Mouse (Mus musculus): ENCODE results near the gene Bcl7c.
"Not testable (repeated sequence)": the region's sequence is repeated elsewhere in the genome, so short reads cannot be mapped to it uniquely, and the experiment has no call there.

Bcl7c gene

DNA sequence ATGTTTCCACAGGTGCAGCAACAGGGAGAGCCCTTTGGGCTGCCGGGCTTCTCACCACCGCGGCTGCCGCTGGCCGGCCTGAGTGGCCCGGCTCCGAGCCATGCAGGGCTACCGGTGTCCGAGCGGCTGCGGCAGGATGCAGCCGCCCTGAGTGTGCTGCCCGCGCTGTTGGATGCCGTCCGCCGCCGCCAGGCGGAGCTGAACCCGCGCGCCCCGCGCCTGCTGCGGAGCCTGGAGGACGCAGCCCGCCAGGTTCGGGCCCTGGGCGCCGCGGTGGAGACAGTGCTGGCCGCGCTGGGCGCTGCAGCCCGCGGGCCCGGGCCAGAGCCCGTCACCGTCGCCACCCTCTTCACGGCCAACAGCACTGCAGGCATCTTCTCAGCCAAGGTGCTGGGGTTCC lies 8.3 kb upstream of the Bcl7c start:
- DNase-seq (ENCODE audit: low spot score), result peak; percentile 76

DNA sequence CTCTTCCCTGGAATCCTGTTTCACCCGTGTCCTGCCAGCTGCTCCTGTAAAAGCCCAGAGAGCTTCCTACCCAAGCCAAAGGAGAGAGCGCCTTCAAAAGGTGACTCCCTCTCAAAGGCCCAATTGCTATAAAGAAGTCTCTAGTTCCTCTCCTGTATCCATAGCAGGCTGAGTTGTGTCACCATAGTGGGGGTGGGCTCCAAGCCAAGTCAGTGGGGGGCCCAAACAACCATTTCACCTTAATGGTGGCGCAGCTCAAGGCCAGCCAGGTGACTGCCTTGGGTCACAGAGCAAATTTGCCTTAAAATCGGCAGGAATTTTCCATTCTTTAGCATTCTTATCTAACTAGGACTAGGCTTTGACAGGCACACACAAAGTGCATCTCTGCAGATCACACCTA lies 6.1 kb upstream of the Bcl7c start:
- DNase-seq (ENCODE audit: low spot score), result no peak

DNA sequence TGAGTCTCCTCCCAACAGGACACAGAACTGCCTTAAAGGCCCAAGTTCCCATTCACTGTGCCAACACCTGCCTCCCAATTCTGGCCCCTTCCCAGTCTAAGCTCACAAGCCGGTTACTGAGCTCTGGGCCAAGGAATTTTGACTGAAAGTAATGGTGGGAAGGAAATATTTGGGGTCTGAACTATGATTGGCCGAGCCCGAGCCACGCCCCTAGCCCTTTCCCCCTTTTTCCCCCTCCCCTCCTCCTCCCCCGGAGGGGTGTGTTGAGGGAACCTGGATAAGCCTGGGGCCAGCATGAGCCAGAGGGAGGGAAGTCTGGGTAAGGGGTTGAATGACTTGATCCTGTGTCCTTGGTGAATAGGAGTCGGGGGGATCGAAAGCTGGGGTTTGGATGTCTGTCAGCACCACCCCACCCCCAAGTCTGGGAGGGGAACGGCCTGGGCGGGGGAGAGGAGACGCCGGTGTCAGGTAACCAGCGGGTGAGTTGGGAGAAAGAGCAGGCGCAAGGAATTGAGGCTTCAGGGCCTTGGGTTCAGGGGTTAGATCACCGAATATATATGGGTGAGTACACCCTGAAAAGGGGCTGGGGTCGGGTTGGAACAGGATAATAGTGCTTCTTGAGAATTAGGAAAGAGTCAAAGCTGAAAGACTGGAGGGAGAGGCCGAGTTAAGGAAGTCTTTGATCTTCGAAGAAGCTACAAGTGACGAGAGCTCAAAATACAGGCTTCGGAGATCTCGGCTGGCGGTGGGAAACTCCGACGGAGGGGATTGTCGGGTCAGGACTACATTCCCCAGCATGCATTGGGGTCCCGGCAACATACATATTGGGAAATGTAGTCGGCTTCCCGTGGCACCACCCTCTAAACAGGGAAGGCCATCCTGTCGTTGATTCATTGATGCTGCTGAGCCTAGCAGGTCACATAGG lies 4.0 kb upstream of the Bcl7c start, which contains the start of gene Ctf1:
Gene Ctf1 (plus strand): TSS at position 276 of the 925 bp plus-strand sequence.
- DNase-seq (ENCODE audit: low spot score), result peak; percentile 94

GRCm38 (mm10) chr7:127711456-127711855 lies 2.7 kb upstream of the Bcl7c start:
- DNase-seq (ENCODE audit: low spot score), result no peak

GRCm38 (mm10) chr7:127711031-127711430 lies 2.3 kb upstream of the Bcl7c start:
- no peak for DNase-seq (ENCODE audit: low spot score)

- DNase-seq (ENCODE audit: low spot score), result no peak
Observed at GRCm38 (mm10) chr7:127709261-127709979, 687 bp upstream of the Bcl7c start.

DNA sequence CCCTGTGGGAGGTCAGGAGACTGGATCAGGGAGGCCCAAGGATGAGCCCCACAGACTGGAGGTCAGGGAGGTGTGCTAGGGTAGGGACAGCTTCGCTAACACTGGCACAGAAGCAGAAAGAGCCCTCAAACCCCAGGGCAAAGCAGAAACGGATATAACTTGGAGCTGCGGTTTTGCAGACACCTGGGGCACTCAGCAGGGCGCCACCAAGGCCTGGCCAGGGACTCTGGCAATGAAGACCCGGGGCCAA lies 851 bp downstream of the Bcl7c start:
- DNase-seq (ENCODE audit: low spot score), result no peak

GRCm38 (mm10) chr7:127707045-127707956 lies 1.4 kb downstream of the Bcl7c start:
- DNase-seq (ENCODE audit: low spot score), result peak; percentile 71

GRCm38 (mm10) chr7:127705706-127706105 lies 3.0 kb downstream of the Bcl7c start:
- DNase-seq (ENCODE audit: low spot score), result no peak

DNA sequence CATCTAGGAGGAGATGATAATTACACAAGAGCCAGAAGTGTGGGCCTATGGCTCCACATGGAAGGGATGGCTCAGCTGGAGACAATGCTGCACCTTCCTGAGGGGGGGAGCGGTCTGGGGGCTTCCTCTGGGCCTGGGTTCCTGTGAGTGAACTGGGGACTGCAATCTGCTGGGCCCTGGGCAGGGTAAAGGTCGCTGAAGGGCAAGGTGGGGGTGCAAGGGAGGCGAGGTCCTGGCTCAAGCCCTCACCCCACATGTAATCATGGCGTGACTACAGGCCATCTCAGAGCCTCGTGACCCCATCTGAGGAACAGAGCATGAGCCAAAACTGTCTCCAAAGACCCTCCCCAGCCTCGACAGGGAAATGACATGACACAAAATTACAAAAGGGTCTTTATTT lies 4.1 kb downstream of the Bcl7c start:
- DNase-seq (ENCODE audit: low spot score), result no peak

DNA sequence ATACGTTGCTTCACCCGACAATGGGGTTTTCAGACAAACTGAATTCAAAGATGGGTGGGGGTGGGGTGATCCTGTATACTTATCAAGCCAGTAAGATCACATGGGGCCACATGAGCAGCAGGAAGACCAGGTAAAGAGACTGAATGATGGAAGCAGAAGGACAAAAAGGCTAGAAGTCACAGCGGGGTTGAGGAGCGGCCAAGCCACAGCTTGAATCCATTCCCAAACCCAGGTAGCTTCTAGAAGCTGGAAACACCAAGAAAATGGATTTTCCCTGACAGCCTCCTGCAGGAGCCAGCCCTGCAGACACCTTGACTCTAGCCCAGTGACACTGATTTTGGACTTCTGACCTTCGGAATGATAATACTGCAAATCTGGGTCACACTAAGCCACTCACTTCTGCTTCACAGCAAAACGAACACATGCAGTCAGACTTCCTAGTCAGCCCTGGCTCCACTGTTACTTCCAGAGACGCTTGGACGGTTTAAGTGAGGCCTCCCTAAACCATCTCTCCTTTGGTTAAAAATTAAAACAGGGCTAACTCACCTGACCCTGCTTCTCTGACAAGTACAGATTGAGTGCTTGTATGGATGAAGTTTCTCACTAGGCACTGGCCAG lies 5.1 kb downstream of the Bcl7c start:
- DNase-seq (ENCODE audit: low spot score), result no peak

GRCm38 (mm10) chr7:127700712-127701331 lies 7.9 kb downstream of the Bcl7c start:
- DNase-seq (ENCODE audit: low spot score), result no peak

- no peak for DNase-seq (ENCODE audit: low spot score)
Observed at GRCm38 (mm10) chr7:127698986-127699385, 9.7 kb downstream of the Bcl7c start.

DNA sequence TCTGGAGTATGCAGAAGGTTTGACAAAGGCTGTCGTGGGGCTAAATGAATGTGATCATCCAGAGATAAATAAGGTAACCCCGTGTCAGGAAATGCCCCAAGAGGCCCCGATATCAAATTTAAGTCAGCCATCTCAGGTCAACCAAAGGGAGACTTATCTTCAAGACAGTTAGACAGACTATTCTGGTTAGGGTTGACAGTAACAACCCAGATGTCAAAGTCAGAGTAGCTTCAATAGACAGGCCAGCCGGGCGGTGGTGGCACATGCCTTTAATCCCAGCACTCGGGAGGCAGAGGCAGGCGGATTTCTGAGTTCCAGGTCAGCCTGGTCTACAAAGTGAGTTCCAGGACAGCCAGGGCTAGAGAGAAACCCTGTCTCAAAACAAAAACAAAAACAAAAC lies 15.0 kb downstream of the Bcl7c start:
- not testable (repeated sequence) for DNase-seq (ENCODE audit: low spot score)

GRCm38 (mm10) chr7:127693290-127693689 lies 15.4 kb downstream of the Bcl7c start:
- no peak for DNase-seq (ENCODE audit: low spot score)

- DNase-seq (ENCODE audit: low spot score), result peak; percentile 76
Observed at GRCm38 (mm10) chr7:127691221-127691989, 17.3 kb downstream of the Bcl7c start.

DNA sequence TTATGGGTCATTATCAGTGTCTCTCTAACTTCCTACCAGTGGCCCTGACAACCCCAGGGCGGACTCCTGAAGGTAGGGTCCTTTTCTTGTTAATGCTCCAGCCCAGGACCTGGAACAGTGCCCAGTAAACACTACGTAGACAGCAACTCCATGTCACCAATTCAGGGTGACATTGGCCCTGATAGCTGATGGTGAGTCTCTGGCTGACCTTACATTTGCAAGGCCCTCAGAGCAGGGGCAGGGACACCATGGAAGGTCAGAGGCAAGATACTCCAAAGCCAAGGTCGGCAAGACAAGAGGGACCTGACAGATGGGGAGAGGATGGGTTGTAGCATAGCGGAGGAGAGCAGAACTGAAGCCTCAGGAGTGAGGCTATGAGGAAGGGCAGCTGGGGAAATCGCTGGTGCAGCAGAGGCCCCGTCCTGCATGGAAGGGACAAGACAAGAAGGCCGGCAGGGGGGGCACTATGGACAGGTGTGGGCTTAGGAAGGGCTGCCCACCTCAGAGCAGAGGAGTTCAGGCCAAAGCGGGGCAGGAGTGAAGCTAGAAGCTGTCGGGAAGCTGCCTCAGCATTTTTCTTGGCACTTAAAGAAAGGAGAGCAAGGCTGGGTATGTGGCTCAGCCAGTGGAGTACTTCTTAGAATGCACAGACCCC lies 19.0 kb downstream of the Bcl7c start:
- DNase-seq (ENCODE audit: low spot score), result no peak

GRCm38 (mm10) chr7:127688935-127689334 lies 19.8 kb downstream of the Bcl7c start:
- DNase-seq (ENCODE audit: low spot score), result no peak

- DNase-seq (ENCODE audit: low spot score), result peak; percentile 22
Observed at GRCm38 (mm10) chr7:127686740-127687449, 21.8 kb downstream of the Bcl7c start.
